Mouse (Mus musculus): ENCODE results near the gene Glb1.
"Not testable (repeated sequence)": the region's sequence is repeated elsewhere in the genome, so short reads cannot be mapped to it uniquely, and the experiment has no call there.

Gene Glb1

GRCm38 (mm10) chr9:114400949-114401684, at the start of gene Glb1, which contains the start of gene Tmppe:
Glb1 (plus strand) TSS chr9:114401076.
Tmppe (plus strand) TSS chr9:114401105.
- DNase-seq = peak; percentile 74

GRCm38 (mm10) chr9:114367783-114368470, 32.9 kb upstream of the Glb1 start:
- DNase-seq = peak; percentile 88

GRCm38 (mm10) chr9:114368471-114368858, 32.4 kb upstream of the Glb1 start:
- DNase-seq = no peak

- DNase-seq = not testable (repeated sequence)
These were observed 31.5 kb upstream of the Glb1 start for GRCm38 (mm10) chr9:114369389-114369788.

- DNase-seq = peak; percentile 44
These were observed 29.2 kb upstream of the Glb1 start for GRCm38 (mm10) chr9:114371717-114372116.

GRCm38 (mm10) chr9:114375276-114375962, 25.5 kb upstream of the Glb1 start:
- no peak for DNase-seq

- DNase-seq = no peak
These were observed 23.7 kb upstream of the Glb1 start for GRCm38 (mm10) chr9:114377168-114377567.

- DNase-seq = no peak
These were observed 21.0 kb upstream of the Glb1 start for GRCm38 (mm10) chr9:114379871-114380270.

GRCm38 (mm10) chr9:114380881-114381733, 19.8 kb upstream of the Glb1 start:
- no peak for DNase-seq

GRCm38 (mm10) chr9:114382936-114383710, 17.8 kb upstream of the Glb1 start:
- DNase-seq = no peak

- no peak for DNase-seq
These were observed 16.2 kb upstream of the Glb1 start for GRCm38 (mm10) chr9:114384691-114385090.

- DNase-seq = no peak
These were observed 15.7 kb upstream of the Glb1 start for GRCm38 (mm10) chr9:114385160-114385559.

- no peak for DNase-seq
These were observed 13.8 kb upstream of the Glb1 start for GRCm38 (mm10) chr9:114387086-114387485.

GRCm38 (mm10) chr9:114388288-114388687, 12.6 kb upstream of the Glb1 start:
- no peak for DNase-seq

- no peak for DNase-seq
These were observed 12.0 kb upstream of the Glb1 start for GRCm38 (mm10) chr9:114388701-114389370.

- DNase-seq = no peak
These were observed 11.4 kb upstream of the Glb1 start for GRCm38 (mm10) chr9:114389371-114389904.

GRCm38 (mm10) chr9:114389905-114390748, 10.7 kb upstream of the Glb1 start, which contains the start of gene Crtap:
Crtap (minus strand) TSS chr9:114390675.
- peak; percentile 33 for DNase-seq

- DNase-seq = no peak
These were observed 10.2 kb upstream of the Glb1 start for GRCm38 (mm10) chr9:114390749-114391075.

- not testable (repeated sequence) for DNase-seq
These were observed 6.7 kb upstream of the Glb1 start for GRCm38 (mm10) chr9:114394136-114394535.

- no peak for DNase-seq
These were observed 6.2 kb upstream of the Glb1 start for GRCm38 (mm10) chr9:114394677-114395076.
